Mouse (Mus musculus): ENCODE results near the gene Magohb.

Magohb gene

GRCm38 (mm10) chr6:131264175-131264574 is 28.9 kb downstream of the Magohb start:
- ATAC-seq (ENCODE audit: insufficient number of reproducible peaks, low FRiP score, low TSS enrichment), result no peak

GRCm38 (mm10) chr6:131262778-131263177 is 30.3 kb downstream of the Magohb start:
- ATAC-seq (ENCODE audit: insufficient number of reproducible peaks, low FRiP score, low TSS enrichment), result no peak

- no peak for ATAC-seq (ENCODE audit: insufficient number of reproducible peaks, low FRiP score, low TSS enrichment)
Observed at GRCm38 (mm10) chr6:131262009-131262408, 31.0 kb downstream of the Magohb start.

GRCm38 (mm10) chr6:131247206-131247605 is 45.8 kb downstream of the Magohb start, which contains the start of gene Klra2:
Klra2 (minus strand) TSS chr6:131247362.
- no peak for ATAC-seq (ENCODE audit: insufficient number of reproducible peaks, low FRiP score, low TSS enrichment)

- no peak for ATAC-seq (ENCODE audit: insufficient number of reproducible peaks, low FRiP score, low TSS enrichment)
Observed at GRCm38 (mm10) chr6:131245081-131245480, 48.0 kb downstream of the Magohb start.

All from cerebellum, adult (tissue).